Mouse (Mus musculus) monocyte, adult 59 days (primary cell): ENCODE data around the gene Tmem245. TPM values are rescaled to one million over a fixed set of nuclear protein-coding genes. Genes with fewer than 3 reads are reported as not detected.

Source experiments
- total RNA-seq, 2 experiments: library from RNA; stranded (reverse); gene quantifications; one replicate each; pipeline ENCODE4 v1.2.4; 2023

Gene Tmem245
- 10 to 100 TPM; 22.0 to 24.0 TPM for total RNA-seq

GRCm38 (mm10) chr4:56946641-56947640 lies at the start of gene Tmem245:
Gene Tmem245 (minus strand): TSS chr4:56947437.

GRCm38 (mm10) chr4:56990215-56990584 lies 43.0 kb upstream of the Tmem245 start, which contains the start of gene Frrs1l:
Gene Frrs1l (minus strand): TSS chr4:56990391.

GRCm38 (mm10) chr4:56865003-56865511 lies 82.2 kb downstream of the Tmem245 start, which contains the start of gene Ctnnal1:
Gene Ctnnal1 (minus strand): TSS chr4:56865188.

Other genes starting within 250 kb of the Tmem245 start
- not detected for gene Gm26657, start 207.4 kb downstream of the Tmem245 start, total RNA-seq
- 1 to 10 TPM; 3.3 to 3.4 TPM for gene Actl7b, start 206.0 kb downstream of the Tmem245 start, total RNA-seq
- gene Actl7a, start 204.0 kb downstream of the Tmem245 start, total RNA-seq = not detected
- gene Elp1, start 145.1 kb downstream of the Tmem245 start, total RNA-seq = 10 to 100 TPM; 47.3 to 57.3 TPM
- gene Fam206a, start 145.1 kb downstream of the Tmem245 start, total RNA-seq = 10 to 100 TPM; 14.1 to 15.7 TPM
- gene Ctnnal1, start 82.2 kb downstream of the Tmem245 start, total RNA-seq = 1 to 10 TPM in 1 of 2 experiments, not detected in 1; 1.5 TPM
- not detected for gene Frrs1l, start 43.0 kb upstream of the Tmem245 start, total RNA-seq
- gene Epb41l4b, start 196.0 kb upstream of the Tmem245 start, total RNA-seq = under 1 TPM in 1 of 2 experiments, not detected in 1; 0.18 TPM